8 mouse cellular contexts compared by ENCODE assay signal in genomic region chr11:112783401-112784346, GRCm38 (mm10). TPM values are rescaled to one million over a fixed set of nuclear protein-coding genes. Genes with fewer than 3 reads are reported as not detected.
DNase-seq lines count a peak whose midpoint lies in the region; ATAC-seq and TF ChIP-seq lines count a peak whose summit lies in the region.

No protein-coding gene starts in this region.

- ATAC-seq in hindbrain, embryonic 16.5 days, result no peak
- no peak for ATAC-seq in activated CD4-positive, CD25-positive, alpha-beta regulatory T cell, adult 4 months

- no peaks in the 10 kb centered on the region for H3K36me3 ChIP-seq in thymus, adult 2 months (ENCODE audit: control insufficient read depth, insufficient read depth, low read length)
- no peaks in the 10 kb centered on the region for H3K36me3 ChIP-seq in hindbrain, embryonic 16.5 days (ENCODE audit: control insufficient read depth, insufficient read depth, low read length)
- H3K36me3 ChIP-seq in myocyte (ENCODE audit: control insufficient read depth, insufficient read depth), result peaks cover 23% of the 10 kb centered on the region

- peaks cover 23% of the 10 kb centered on the region for H3K27me3 ChIP-seq in thymus, adult 2 months (ENCODE audit: control insufficient read depth, insufficient read depth, low read length)
- no peaks in the 10 kb centered on the region for H3K27me3 ChIP-seq in hindbrain, embryonic 16.5 days (replicated peaks; ENCODE audit: control insufficient read depth, insufficient read depth, low read length)
- H3K27me3 ChIP-seq in myocyte (ENCODE audit: control insufficient read depth, insufficient read depth, insufficient read length), result no peaks in the 10 kb centered on the region

- H3K4me2 ChIP-seq in hindbrain, embryonic 16.5 days (ENCODE audit: low read length), result peak overlapping the region; percentile 86
- peak overlapping the region; percentile 74 for H3K4me2 ChIP-seq in myocyte (ENCODE audit: low read depth)

- TF ChIP-seq CTCF in thymus, adult 2 months (IDR thresholded peaks at IDR 0.05; ENCODE audit: borderline replicate concordance, control insufficient read depth, extremely low read depth, insufficient read depth, low read length, poor library complexity), result no peak

- H3K27ac ChIP-seq in thymus, adult 2 months (ENCODE audit: control insufficient read depth, insufficient read depth, low read length), result no peak overlapping the region; the same call in 1 of the 2 replicates
- peak overlapping the region; percentile 51 for H3K27ac ChIP-seq in hindbrain, embryonic 16.5 days (ENCODE audit: low read depth, low read length)

- H3K4me1 ChIP-seq in thymus, adult 2 months (replicated peaks; ENCODE audit: control insufficient read depth, insufficient read depth, low read length), result no peaks in the 10 kb centered on the region; the same call in 1 of the 2 replicates
- H3K4me1 ChIP-seq in hindbrain, embryonic 16.5 days (ENCODE audit: control insufficient read depth, insufficient read depth, low read depth, low read length), result peaks cover 34% of the 10 kb centered on the region

- no peak for TF ChIP-seq POLR2A in thymus, adult 2 months (IDR thresholded peaks at IDR 0.05; ENCODE audit: control insufficient read depth, extremely low read depth, insufficient read depth, low read length, poor library complexity)
- TF ChIP-seq POLR2A in myocyte (IDR thresholded peaks at IDR 0.05; ENCODE audit: insufficient read length, low read depth), result no peak

- peak overlapping the region; percentile 66 for H3ac ChIP-seq in myocyte (ENCODE audit: control insufficient read depth, insufficient read length)

- H3K79me2 ChIP-seq in myocyte (ENCODE audit: control insufficient read depth, insufficient read depth), result peaks cover 38% of the 10 kb centered on the region

- H3K9me3 ChIP-seq in hindbrain, embryonic 16.5 days (ENCODE audit: control insufficient read depth, low read length), result no peaks in the 10 kb centered on the region

- DNase-seq in cerebellum, postnatal 10 days, result peak; percentile 54 to 56
- no peak for DNase-seq in cerebellum, adult 9-10 months
- no peak for DNase-seq in thymus, adult 2 months
- no peak for DNase-seq in thymus, postnatal 25 days
- no peak for DNase-seq in thymus, postnatal 14 days

- peak overlapping the region; percentile 73 for H3K9ac ChIP-seq in hindbrain, embryonic 16.5 days (ENCODE audit: low read depth, low read length)

- 6% methylated on average over 40 of the region's 42 CpGs for WGBS in thymus, adult 2 months
- under 1% methylated on average over 41 of the region's 42 CpGs for WGBS in hindbrain, embryonic 16.5 days

- H3K4me3 ChIP-seq in thymus, adult 2 months (ENCODE audit: control insufficient read depth, insufficient read depth, low read length), result peak overlapping the region; percentile 17; the same call in 1 of the 2 replicates
- peak overlapping the region; percentile 63 for H3K4me3 ChIP-seq in hindbrain, embryonic 16.5 days (ENCODE audit: low read length)
- peak overlapping the region; percentile 98 for H3K4me3 ChIP-seq in myocyte

TF ChIP-seq in myocyte, 11 proteins besides CTCF, POLR2A, EP300 and RAD21:
- TF ChIP-seq MYOD1 (IDR thresholded peaks at IDR 0.05; ENCODE audit: control insufficient read depth in 1 of 3, insufficient read length in 2 of 3, low read depth in 2 of 3), result no peak
- no peak for TF ChIP-seq MAX (IDR thresholded peaks at IDR 0.05; ENCODE audit: low read depth)
- no peak for TF ChIP-seq USF1 (IDR thresholded peaks at IDR 0.05; ENCODE audit: low read depth)
- TF ChIP-seq TCF12 (IDR thresholded peaks at IDR 0.05; ENCODE audit: insufficient read depth, poor library complexity, severe bottlenecking), result no peak
- no peak for TF ChIP-seq MYOG (IDR thresholded peaks at IDR 0.05; ENCODE audit: control insufficient read depth in 1 of 3, insufficient read depth in 1 of 3, insufficient read length in 2 of 3, low read depth in 2 of 3)
- no peak for TF ChIP-seq TCF3 (IDR thresholded peaks at IDR 0.05; ENCODE audit: insufficient read length, low read depth)
- no peak for TF ChIP-seq POLR2AphosphoS2 (IDR thresholded peaks at IDR 0.05; ENCODE audit: insufficient read length, low read depth)
- no peak for TF ChIP-seq REST (IDR thresholded peaks at IDR 0.05; ENCODE audit: insufficient read depth, insufficient read length)
- TF ChIP-seq E2F4 (IDR thresholded peaks at IDR 0.05; ENCODE audit: insufficient read depth), result no peak
- no peak for TF ChIP-seq SRF (IDR thresholded peaks at IDR 0.05; ENCODE audit: control insufficient read depth, insufficient read length, low read depth)
- TF ChIP-seq CEBPB (IDR thresholded peaks at IDR 0.05; ENCODE audit: insufficient read depth, poor library complexity, severe bottlenecking), result no peak

RNA-seq across cellular contexts. Expression of gene Sox9, which starts 1.6 kb away (rescaled TPM):
- polyA plus RNA-seq in thymus, adult 2 months (2012; rRNA removed), result 7.1 and 8.5 TPM in 2 replicates
- polyA plus RNA-seq in hindbrain, embryonic 16.5 days (2015; fragmentation: Nextera tagmentation; extraction: Ambion mirVana), result 46.1 and 53.2 TPM in 2 replicates
- 17.9 TPM for polyA plus RNA-seq in myocyte (2012; fragmentation: generic; extraction: Trizol)
- polyA plus RNA-seq in activated CD4-positive, CD25-positive, alpha-beta regulatory T cell, adult 4 months (2017; shearing (Covaris generic)), result not detected

Comparison
In these comparisons a context has a peak if more than half of its experiments do, and no peak if none do; other contexts are left out.
1. DNase-seq: peak in cerebellum, postnatal 10 days (2 of 2); none in cerebellum, adult 9-10 months (single experiment), thymus, adult 2 months (single experiment), thymus, postnatal 25 days (single experiment) and thymus, postnatal 14 days (single experiment).
2. H3K4me3 ChIP-seq: peak in every context shown above with its lines; median percentile 98 in myocyte; 63 in hindbrain, embryonic 16.5 days; 17 in thymus, adult 2 months.